Mouse (Mus musculus): ENCODE measurements around the gene Neurl4. TPM values are rescaled to one million over a fixed set of nuclear protein-coding genes. Genes with fewer than 3 reads are reported as not detected.

The Neurl4 gene
- polyA plus RNA-seq, 1 experiment = 58.1 TPM

- no peak overlapping the region for H3K4me3 ChIP-seq (replicated peaks; ENCODE audit: extremely low read depth, low read depth, low read length)
- DNase-seq = no peak
- peaks cover 4% of the 10 kb centered on the region for H3K4me1 ChIP-seq (ENCODE audit: control insufficient read depth, insufficient read depth, low read length)
- TF ChIP-seq CTCF (IDR thresholded peaks at IDR 0.05; ENCODE audit: insufficient read depth, low read length) (no peak), POLR2A (IDR thresholded peaks at IDR 0.05; ENCODE audit: borderline replicate concordance, extremely low read depth, low read depth, low read length) (no peak)
- WGBS = 2% methylated on average over 29 of the region's 30 CpGs
Observed at GRCm38 (mm10) chr11:69936156-69936555, 35.3 kb downstream of the Neurl4 start.

- no peak for TF ChIP-seq POLR2A (IDR thresholded peaks at IDR 0.05; ENCODE audit: borderline replicate concordance, extremely low read depth, low read depth, low read length)
- TF ChIP-seq CTCF (IDR thresholded peaks at IDR 0.05; ENCODE audit: insufficient read depth, low read length) = no peak
- 31% methylated on average over 9 of the region's 9 CpGs for WGBS
- H3K4me3 ChIP-seq (replicated peaks; ENCODE audit: extremely low read depth, low read depth, low read length) = no peak overlapping the region
- peaks cover 4% of the 10 kb centered on the region for H3K4me1 ChIP-seq (ENCODE audit: control insufficient read depth, insufficient read depth, low read length)
- DNase-seq = no peak
Observed at GRCm38 (mm10) chr11:69936714-69937347, 36.0 kb downstream of the Neurl4 start.

DNA sequence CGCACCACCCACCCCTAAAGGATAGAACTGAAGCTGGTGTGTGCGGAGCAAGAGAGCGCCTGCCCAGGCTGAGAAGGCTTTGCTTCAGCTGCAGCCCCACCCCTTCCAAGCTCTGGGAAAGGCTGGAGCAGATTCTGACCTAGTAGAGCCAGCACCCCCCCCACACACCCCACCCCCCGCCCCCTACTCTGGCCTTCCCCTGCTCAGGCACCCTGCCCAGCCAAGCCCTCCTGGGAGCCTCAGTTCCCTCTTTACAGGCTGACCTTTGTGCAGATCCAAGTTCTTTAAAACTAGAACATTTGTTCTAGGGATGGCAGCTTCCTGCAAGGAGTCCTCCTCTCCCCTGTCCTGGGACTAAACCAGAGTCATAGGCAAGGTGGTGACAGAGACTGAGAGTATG is 36.5 kb downstream of the Neurl4 start:
- WGBS = 39% methylated on average over 4 of the region's 4 CpGs
- DNase-seq = no peak
- TF ChIP-seq POLR2A (IDR thresholded peaks at IDR 0.05; ENCODE audit: borderline replicate concordance, extremely low read depth, low read depth, low read length) = no peak
- TF ChIP-seq CTCF (IDR thresholded peaks at IDR 0.05; ENCODE audit: insufficient read depth, low read length) = no peak
- Histone ChIP-seq H3K4me1 (ENCODE audit: control insufficient read depth, insufficient read depth, low read length) (peaks cover 4% of the 10 kb centered on the region), H3K4me3 (replicated peaks; ENCODE audit: extremely low read depth, low read depth, low read length) (no peak overlapping the region)

- Histone ChIP-seq H3K4me1 (ENCODE audit: control insufficient read depth, insufficient read depth, low read length) (peaks cover 4% of the 10 kb centered on the region), H3K4me3 (replicated peaks; ENCODE audit: extremely low read depth, low read depth, low read length) (no peak overlapping the region)
- TF ChIP-seq POLR2A (IDR thresholded peaks at IDR 0.05; ENCODE audit: borderline replicate concordance, extremely low read depth, low read depth, low read length) (no peak), CTCF (IDR thresholded peaks at IDR 0.05; ENCODE audit: insufficient read depth, low read length) (no peak)
- WGBS = 80% methylated on average over 5 of the region's 5 CpGs
- DNase-seq = no peak
Observed at GRCm38 (mm10) chr11:69937834-69938233, 37.0 kb downstream of the Neurl4 start.

GRCm38 (mm10) chr11:69938401-69938979 is 37.6 kb downstream of the Neurl4 start:
- H3K4me1 ChIP-seq (ENCODE audit: control insufficient read depth, insufficient read depth, low read length) = peaks cover 4% of the 10 kb centered on the region

DNA sequence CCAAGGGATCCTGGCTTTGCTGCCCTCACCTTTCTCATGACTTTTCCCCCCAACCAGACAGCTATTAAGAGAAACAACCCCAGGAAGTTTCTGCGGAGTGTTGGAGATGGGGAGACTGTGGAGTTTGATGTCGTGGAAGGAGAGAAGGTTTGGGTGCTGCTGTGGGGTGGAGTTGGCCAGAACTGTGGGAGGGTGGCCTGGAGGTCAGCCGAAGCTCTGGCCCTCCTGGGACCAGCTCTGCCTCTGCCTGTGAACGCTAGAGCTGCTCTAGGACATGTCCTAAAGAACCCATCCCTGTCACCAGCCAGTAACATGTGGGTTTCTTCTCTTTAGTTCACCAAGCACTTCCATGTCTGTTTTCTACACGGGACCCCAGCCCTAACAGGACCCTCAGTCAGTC is 38.3 kb downstream of the Neurl4 start:
- 55% methylated on average over 5 of the region's 5 CpGs for WGBS
- DNase-seq = no peak
- Histone ChIP-seq H3K4me3 (replicated peaks; ENCODE audit: extremely low read depth, low read depth, low read length) (no peak overlapping the region), H3K4me1 (ENCODE audit: control insufficient read depth, insufficient read depth, low read length) (peaks cover 4% of the 10 kb centered on the region)
- no peak for TF ChIP-seq CTCF (IDR thresholded peaks at IDR 0.05; ENCODE audit: insufficient read depth, low read length)
- TF ChIP-seq POLR2A (IDR thresholded peaks at IDR 0.05; ENCODE audit: borderline replicate concordance, extremely low read depth, low read depth, low read length) = no peak

More at GRCm38 (mm10) chr11:69938401-69938979, 37.6 kb downstream of the Neurl4 start:
- WGBS = 45% methylated on average over 9 of the region's 9 CpGs
- H3K4me3 ChIP-seq (replicated peaks; ENCODE audit: extremely low read depth, low read depth, low read length) = no peak overlapping the region
- TF ChIP-seq CTCF (IDR thresholded peaks at IDR 0.05; ENCODE audit: insufficient read depth, low read length) (no peak), POLR2A (IDR thresholded peaks at IDR 0.05; ENCODE audit: borderline replicate concordance, extremely low read depth, low read depth, low read length) (no peak)
- no peak for DNase-seq

DNA sequence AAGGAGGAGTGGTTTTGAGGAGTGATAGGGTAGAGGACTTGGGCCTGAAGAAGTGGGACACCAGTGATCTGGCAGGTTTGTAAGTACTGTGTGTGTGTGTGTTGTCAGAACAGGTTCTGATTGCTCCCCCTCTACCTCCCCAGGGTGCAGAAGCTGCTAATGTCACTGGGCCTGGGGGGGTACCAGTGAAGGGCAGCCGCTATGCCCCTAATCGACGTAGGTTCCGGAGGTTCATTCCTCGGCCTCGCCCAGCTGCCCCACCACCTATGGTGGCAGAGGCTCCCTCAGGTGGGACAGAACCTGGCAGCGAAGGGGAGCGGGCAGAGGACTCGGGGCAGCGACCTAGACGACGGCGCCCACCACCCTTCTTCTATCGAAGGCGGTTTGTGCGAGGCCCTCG is 38.9 kb downstream of the Neurl4 start:
- Histone ChIP-seq H3K4me3 (replicated peaks; ENCODE audit: extremely low read depth, low read depth, low read length) (no peak overlapping the region), H3K4me1 (ENCODE audit: control insufficient read depth, insufficient read depth, low read length) (peaks cover 2% of the 10 kb centered on the region; the same call in 1 of the 2 replicates)
- TF ChIP-seq POLR2A (IDR thresholded peaks at IDR 0.05; ENCODE audit: borderline replicate concordance, extremely low read depth, low read depth, low read length) (no peak), CTCF (IDR thresholded peaks at IDR 0.05; ENCODE audit: insufficient read depth, low read length) (no peak)
- DNase-seq = no peak
- 95% methylated on average over 17 of the region's 17 CpGs for WGBS

GRCm38 (mm10) chr11:69940962-69941361 is 40.1 kb downstream of the Neurl4 start:
- 81% methylated on average over 4 of the region's 4 CpGs for WGBS

GRCm38 (mm10) chr11:69945216-69945615 is 44.3 kb downstream of the Neurl4 start:
- H3K4me3 ChIP-seq (replicated peaks; ENCODE audit: extremely low read depth, low read depth, low read length) = no peak overlapping the region
- TF ChIP-seq CTCF (IDR thresholded peaks at IDR 0.05; ENCODE audit: insufficient read depth, low read length) = no peak
- TF ChIP-seq POLR2A (IDR thresholded peaks at IDR 0.05; ENCODE audit: borderline replicate concordance, extremely low read depth, low read depth, low read length) = no peak
- WGBS = 71% methylated on average over 13 of the region's 13 CpGs
- peaks cover 7% of the 10 kb centered on the region for H3K4me1 ChIP-seq (ENCODE audit: control insufficient read depth, insufficient read depth, low read length)
- DNase-seq = no peak

More at GRCm38 (mm10) chr11:69940962-69941361, 40.1 kb downstream of the Neurl4 start:
- no peak overlapping the region for H3K4me3 ChIP-seq (replicated peaks; ENCODE audit: extremely low read depth, low read depth, low read length)
- DNase-seq = no peak
- TF ChIP-seq CTCF (IDR thresholded peaks at IDR 0.05; ENCODE audit: insufficient read depth, low read length) (no peak), POLR2A (IDR thresholded peaks at IDR 0.05; ENCODE audit: borderline replicate concordance, extremely low read depth, low read depth, low read length) (no peak)
- H3K4me1 ChIP-seq (ENCODE audit: control insufficient read depth, insufficient read depth, low read length) = no peaks in the 10 kb centered on the region
